Mouse (Mus musculus): Measurements from ENCODE around the gene Snrpc.
A peak's percentile ranks its signal among the peaks of the same experiment; 100 is the strongest.

The Snrpc gene

DNA sequence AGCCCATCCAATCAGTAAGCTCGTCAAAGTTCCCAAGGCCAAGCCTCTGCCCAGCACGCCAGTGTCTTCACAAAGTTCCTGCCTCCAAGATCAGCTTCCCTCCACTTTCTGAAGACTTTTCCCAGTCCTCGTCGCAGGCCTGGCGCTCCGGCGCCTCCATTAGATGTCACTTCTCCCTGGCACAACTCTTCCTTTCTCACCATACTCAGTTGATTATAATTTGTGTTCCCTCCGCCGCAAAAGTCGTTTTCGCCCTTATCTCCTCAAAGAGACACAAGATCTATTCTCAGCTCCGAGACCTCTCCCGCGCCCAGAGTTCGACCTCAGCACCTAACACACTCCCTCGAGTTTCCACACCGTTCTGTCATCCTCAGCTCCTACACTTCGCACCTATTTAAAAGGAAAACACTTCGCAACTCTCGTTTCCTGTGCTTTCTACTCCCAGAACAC lies 18.4 kb upstream of the Snrpc start:
- peak in 1 of 2 experiments; percentile 25 for DNase-seq (ENCODE audit: low spot score in 2 of 2)

DNA sequence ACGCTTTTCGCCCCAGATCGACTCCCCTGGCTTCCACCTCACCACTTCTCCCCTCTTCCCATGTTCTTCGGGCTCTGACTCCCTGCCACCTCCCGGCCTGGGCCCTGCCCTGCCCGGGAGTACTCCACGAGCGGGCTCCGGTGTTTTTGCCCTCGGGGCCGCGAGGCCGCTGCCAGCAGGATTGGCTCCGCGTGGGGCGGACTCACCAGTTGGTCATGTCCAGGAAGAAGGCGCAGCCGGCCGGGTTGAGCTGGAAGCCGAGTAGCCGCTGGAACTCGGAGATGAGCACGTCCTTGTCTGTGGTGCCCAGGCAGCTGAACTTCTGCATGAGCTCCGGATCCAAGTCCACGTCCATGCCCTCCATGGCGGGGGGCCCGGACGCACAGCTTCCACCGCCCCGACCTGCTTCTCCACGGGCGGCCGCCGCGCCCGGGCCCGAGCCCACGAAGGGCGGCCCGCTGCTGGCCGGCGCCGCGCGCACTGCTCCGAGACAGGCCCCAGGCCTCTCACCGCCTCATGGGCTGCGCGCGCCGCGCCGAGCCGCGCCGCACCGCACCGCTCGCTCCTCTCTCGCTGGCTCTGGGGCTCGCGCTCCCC lies 17.9 kb upstream of the Snrpc start:
- DNase-seq (ENCODE audit: low spot score in 2 of 2) = peak; percentile 44 to 60

DNA sequence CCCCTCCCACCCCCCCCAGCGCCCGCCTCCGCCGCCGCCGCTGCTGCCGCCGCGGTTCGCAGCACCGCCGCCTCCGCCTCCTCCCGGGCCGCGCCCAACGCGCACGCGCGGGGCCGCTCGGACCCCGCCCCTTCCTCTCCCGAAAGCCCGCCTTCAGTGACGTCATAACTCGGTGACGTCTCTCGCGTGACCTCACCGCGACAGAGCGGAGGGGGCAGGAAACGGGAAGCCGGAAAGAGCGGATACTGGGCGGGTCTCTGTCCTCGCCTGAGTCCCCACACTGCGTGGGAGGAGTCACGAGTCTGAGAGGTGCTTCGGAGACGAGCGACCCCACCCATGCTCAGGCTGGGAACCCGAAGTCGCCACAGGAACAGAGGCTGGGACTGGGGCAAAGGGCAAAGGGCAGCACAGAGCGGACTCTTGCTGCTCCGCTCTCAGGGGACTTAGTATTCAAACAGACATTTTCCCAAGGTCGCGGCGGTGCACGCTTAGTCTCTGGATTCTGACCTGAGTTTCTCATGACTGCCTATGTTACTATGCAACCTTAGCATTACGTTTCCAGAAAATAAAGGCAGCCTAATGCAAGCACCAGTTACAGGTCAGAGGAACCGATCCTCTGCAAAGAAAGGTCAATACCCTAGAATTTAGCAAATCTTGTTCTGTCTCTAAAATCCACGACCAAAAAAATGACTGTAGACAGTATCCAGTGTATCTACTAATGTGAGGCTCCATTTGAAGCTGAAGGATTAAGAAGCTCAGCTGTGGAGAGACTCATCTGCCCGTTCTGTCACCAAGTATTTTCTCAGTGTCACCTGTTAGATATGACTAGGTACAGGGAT lies 17.2 kb upstream of the Snrpc start, which contains the start of gene D17Wsu92e:
Gene D17Wsu92e (minus strand): TSS at position 81 of the 839 bp plus-strand sequence.
- DNase-seq (ENCODE audit: low spot score in 2 of 2) = peak; percentile 97 to 99

DNA sequence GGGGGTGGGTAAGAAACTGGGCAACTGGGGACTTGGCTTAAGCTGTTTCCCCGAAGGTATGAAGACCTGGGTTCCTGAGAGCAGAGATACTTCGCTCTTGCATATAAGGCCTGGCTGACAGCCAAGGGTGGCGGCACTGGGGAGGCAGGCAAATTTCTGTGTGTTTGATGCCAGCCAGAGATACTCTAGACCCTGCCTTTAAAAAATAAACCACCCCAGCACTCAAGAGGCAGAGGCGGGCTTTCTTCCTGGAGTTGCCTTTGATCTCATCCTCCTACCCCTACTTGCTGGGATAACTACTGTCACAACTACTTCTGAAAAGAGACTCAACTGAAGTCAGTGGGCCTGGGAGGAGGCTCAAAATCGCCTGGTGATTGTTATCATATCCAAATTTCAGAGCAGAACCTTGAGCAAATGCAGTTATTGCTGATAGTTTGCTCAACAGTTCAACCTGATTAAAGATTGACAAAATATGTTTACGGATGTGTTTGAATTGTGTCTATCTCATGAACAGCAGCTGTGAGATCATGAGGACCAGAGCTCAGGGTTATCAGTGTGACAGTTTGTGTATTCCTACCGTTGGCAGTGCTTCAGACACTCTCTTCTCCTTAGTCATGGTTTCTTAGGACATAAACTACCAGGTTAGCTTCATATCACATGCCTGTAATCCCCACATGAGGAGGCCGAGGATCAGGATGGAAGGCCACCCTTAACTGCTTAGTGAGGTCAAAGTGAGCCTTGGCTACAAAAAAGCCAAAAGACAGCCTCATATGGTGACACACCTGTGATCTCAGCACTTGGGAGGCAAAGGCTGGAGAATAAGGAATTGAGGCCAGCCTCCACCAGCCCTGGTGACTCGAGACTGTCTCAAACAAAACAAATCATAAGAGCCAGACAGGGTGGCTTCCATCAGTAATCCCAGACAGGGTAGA lies 16.3 kb upstream of the Snrpc start:
- DNase-seq (ENCODE audit: low spot score in 2 of 2) = peak; percentile 51

DNA sequence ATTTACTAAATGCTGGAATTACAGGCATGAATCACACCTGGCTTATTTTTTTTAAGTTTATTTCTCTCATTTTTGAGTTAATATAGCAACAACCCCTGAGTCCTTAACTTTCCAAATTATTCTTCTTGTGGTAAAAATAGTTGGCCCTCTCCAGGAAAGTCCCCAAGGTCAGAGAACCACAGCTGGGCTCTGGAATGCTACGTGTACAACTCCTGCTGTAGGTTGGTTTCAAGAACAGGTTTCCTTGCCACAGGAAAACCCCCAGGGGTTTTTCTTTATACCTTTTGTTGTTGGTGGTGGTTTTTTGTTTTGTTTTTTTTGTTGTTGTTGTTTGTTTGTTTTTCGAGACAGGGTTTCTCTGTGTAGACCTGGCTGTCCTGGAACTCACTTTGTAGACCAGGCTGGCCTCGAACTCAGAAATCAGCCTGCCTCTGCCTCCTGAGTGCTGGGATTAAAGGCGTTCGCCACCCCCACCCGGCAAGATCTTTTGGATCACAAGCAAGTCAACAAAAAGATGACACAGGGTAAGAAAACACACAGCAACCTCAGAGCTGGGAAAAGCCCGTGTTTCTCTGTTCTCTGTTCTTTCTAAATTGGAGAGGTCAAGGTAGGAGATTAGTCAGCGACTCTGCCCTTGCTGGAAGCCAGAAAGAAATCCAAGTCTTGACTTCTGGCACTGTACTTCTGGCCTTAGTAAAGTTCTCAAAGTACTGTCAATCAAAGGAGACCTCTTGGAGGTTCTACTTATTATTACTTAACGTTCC lies 14.6 kb upstream of the Snrpc start:
- no peak for DNase-seq (ENCODE audit: low spot score in 2 of 2)

DNA sequence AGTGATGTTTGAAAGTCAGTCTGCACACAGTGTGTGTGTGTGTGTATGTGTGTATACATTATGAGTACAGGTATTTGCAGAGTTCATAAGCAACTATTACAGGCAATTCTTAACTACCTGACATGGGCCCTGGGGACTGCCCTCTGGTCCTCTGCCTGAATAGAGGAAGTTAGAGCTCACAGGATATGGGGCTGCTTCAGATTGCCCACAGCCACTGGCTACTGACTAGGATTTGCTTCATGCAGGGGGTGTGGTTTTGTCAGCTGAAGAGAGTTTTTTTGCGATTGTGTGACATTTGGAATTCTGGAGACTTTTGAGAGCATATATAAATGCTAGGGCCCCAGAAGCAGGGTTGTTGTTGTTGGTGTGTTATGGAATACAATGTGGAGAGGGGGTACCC lies 13.0 kb upstream of the Snrpc start:
- DNase-seq (ENCODE audit: low spot score in 2 of 2) = peak in 1 of 2 experiments; percentile 13

DNA sequence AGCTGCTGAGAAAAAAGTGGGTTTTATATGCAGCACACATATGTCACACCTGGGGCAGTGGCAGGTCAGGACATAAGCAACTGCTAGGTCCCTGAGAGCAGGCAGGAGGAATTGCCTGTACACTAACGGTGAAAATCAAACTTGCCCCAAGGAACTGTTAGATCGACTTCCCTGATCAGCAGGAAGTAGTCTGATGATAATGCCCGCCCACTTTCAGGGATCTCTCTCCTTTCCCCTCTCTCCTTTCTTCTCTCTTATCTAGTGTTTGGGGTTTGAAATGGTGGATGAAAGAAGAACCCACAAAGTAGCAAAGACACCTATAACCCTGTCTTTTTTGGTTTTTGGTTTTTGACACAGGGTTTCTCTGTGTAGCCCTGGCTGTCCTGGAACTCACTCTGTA lies 12.4 kb upstream of the Snrpc start:
- DNase-seq (ENCODE audit: low spot score in 2 of 2) = peak in 1 of 2 experiments; percentile 11

DNA sequence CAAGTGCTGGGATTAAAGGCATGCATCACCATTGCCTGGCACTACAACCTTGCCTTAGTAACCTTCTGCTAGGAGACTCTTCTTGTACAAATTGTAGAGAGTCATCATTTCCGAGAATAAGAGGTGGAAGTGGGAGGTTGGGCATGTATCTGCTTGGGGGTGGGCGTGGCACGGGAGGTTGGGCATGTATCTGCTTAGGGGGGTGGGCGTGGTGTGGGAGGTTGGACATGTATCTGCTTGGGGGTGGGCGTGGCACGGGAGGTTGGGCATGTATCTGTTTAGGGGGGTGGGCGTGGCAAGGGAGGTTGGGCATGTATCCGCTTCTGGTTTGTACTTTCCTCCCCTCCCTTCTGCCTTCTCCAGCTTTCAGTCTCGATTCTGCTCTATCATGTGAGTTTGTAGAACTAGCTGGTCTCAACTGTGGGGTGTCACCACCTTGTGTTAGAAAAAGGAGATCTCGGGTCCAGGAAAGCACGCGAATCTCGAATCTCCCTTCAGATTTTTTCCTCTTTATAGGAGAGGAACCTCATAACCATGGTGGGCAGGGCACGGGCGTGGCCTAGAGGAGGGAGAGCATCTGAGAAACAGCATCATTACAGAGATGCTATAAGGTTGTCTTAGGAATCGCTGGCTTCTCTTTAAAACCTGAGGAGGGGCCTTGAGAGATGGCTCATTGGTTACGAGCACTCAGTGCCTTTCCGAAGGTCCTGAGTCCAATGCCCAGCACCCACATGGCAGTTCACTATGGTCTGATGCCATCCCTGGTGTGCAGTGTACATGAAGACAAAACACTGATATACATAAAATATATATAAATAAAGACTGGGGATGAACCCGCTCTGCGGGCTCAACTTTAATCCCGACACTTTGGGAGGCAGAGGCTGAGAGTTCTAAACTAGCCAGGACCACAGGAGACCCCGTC lies 11.7 kb upstream of the Snrpc start:
- DNase-seq (ENCODE audit: low spot score in 2 of 2) = peak; percentile 70 to 74

DNA sequence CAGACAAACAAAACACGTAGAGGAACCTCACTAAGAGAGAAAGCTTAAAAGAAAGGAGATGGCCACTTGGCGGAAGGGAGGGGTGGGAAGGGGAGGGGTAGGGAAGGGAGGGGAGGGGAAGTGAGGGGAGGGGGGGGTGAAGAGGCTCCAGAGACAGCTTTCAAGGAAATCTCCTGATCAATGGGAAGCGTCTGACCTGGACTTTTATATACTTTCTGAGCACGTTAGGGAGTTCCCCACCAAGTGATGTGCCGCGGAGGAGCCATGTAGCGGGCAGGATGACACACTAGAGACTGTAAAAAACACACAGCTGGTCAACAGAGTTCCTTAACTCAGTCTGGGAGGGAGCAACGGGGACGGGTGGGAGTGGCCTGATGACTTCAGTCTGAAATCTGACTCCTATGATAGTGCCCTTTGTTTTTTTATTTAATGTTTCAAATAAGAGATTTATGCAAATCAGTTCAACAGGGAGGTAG lies 11.0 kb upstream of the Snrpc start:
- peak in 1 of 2 experiments; percentile 28 for DNase-seq (ENCODE audit: low spot score in 2 of 2)

DNA sequence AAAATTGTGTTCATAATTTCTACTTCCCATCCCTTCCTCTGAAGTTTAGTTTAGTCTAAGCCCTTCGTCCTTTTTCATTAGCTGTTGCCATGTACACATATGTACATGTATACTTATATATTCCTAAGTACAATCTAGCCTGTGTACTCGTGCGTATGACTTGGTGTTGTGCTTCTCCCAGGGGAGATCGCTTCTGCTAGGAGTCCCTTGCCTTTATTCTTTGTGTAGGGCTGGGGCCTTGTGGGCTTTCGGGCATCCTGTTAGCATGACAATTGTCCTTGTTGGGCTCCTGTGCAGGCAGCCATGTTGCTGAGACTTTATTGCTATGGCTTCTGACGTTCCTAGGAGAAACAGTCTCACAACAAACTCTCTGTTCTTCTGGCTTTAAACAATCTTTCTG lies 10.4 kb upstream of the Snrpc start:
- DNase-seq (ENCODE audit: low spot score in 2 of 2) = no peak

DNA sequence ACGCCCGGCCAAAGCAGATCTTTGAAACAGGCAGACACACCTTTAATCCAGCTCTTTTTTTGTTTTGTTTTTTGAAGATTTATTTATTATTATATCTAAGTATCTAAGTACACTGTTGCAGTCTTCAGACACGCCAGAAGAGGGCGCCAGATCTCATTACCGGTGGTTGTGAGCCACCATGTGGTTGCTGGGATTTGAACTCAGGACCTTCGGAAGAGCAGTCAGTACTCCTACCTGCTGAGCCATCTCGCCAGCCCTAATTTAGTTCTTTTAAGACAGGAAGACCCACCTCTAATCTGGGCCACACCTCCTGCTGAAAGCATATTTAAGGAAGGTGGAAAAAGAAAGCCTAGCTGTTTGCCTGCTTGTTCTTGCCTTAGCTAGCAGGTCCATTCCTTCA lies 7.5 kb upstream of the Snrpc start:
- DNase-seq (ENCODE audit: low spot score in 2 of 2) = peak in 1 of 2 experiments; percentile 42

DNA sequence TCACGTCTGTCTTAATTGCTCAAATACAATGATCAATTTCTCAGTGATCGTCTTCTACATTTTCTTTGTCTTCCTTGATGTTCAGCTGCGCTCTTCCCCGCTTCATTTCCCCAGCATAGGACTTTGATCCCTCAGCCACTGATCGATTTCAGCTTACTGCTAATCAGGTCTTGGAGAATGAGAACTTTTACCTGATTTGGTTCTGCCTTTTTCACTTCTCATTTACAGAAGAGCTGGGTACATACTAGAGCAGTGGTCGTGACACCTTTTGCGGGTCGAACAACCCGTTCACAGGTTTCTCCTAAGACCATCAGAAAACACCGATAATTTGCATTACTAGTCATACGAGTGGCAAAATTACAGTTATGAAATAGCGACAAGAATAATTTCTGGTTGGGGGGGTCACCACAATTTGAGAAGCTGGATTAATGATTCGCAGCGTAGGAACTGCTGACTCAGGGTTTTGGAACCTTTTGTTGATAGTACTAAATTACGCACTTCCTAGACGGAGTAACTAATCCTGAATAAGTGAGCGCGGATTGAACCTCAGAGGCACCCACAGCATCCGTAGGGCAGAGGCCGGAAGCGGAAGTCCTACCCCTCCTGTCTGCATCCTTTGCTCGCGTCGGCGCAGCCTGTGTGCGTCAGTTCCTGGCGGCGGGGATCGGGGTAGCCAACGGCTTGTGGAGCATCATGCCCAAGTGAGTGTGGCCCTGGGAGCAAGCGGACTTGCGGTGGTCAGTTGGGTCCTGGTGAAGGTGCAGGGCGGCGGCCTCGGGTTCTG lies 1.7 kb downstream of the Snrpc start:
- peak; percentile 78 to 89 for DNase-seq (ENCODE audit: low spot score in 2 of 2)

DNA sequence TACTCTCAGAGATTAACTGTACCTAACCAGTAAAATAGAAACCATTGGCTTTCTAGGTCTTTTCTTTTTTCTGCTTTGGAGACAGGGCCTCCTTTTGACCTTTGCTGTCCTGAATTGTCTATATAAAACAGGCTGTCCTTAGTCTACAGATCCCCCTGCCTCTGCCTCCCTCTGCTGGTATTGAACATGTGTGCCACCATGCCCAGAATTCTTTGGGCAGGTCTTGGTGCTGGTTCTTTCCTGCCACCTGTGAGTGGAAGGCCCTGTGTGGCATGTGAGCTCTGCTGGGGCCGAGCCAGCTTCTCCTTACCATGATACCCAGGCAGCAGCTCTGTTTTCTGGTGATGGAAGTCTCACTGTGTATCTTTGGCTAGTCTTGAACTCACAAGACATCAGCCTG lies 10.4 kb downstream of the Snrpc start:
- DNase-seq (ENCODE audit: low spot score in 2 of 2) = no peak

DNA sequence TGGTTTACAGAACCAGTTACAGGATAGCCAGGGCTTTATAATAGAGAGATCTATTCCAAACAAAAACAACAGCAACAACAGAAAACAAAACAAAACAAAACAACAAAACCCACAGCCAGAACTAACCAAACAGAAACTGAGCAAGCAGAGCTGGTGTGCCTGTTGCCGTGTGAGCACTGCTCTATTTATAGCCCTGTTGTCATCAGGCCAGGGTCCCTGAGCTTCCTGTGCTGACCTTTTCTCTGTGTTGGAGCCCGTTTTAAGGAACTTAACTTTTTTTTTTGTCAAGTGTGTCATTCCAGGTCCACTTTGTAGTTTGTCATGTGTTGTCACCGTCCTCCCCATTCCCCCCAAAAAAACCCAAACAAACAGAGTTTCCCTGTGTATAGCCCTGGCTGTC lies 13.1 kb downstream of the Snrpc start:
- no peak for DNase-seq (ENCODE audit: low spot score in 2 of 2)

DNA sequence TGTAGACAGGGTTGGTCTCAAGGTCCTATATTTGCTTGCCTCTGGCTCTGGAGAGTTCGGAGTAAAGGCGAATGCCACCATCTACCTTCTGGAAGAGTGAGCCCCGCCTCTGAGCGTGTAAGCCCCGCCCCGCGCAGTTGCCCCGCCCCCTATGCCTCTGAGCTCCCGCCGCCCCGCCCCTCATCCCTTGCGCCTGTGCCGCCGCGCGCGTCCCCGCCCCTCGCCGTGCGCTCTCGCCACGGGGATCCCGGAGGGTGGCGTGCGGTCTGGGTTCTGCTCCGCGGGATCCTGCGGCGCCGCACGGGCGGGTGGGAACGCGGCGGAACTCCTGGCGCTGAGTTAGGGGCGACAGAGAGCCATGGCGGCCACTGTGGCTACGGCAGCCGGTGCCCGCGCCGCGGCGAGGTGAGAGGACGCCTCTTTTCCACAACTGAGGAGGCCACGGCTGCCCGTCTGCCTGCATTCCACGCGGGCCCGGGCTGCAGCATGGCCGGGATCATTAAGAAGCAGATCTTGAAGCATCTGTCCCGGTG lies 18.4 kb downstream of the Snrpc start, which contains the start of gene Uhrf1bp1:
Gene Uhrf1bp1 (plus strand): TSS at position 177 of the 533 bp plus-strand sequence.
- DNase-seq (ENCODE audit: low spot score in 2 of 2) = peak; percentile 64 to 71

DNA sequence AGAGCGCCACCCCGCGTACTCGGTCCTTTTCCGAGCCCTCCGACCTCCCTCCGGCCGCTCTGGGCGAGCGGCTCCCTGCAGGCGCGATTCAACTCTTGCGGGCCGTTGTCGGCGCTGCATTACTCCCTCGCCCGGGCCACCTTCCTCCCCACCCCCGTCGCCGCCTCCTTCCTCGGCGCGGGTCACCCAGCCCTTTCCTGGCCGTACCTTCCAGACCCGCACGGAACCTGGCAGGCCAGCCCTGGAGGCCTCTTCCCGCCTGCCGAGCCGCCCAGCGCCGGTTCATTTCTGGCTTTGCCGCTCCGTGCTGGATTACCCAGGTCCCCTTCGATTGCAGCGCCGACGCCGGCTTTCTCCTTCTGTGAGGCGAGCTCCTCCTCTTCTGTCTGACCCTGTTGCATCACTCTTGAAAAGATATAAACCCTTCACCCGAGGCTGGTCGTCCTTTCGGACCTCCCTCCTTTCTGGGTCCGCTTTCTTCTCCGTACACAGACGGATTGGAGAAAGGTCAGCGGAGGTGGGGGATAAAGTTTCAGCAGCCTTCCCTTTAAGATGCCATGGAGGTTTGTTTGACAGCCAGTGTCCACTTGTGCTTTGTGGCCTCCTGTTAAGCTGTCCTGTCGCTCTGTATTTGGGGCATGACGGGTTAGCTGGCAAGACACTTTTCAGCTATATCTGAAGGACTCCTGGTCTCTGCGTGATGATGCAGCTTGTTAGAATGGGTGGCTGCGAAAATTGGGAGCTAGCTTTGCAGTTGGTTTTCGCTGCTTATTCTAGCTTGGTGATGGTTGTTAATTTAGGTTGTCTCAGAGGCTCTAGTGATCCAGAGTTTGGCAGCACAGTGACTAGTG lies 19.1 kb downstream of the Snrpc start:
- peak; percentile 23 to 49 for DNase-seq (ENCODE audit: low spot score in 2 of 2)

DNA sequence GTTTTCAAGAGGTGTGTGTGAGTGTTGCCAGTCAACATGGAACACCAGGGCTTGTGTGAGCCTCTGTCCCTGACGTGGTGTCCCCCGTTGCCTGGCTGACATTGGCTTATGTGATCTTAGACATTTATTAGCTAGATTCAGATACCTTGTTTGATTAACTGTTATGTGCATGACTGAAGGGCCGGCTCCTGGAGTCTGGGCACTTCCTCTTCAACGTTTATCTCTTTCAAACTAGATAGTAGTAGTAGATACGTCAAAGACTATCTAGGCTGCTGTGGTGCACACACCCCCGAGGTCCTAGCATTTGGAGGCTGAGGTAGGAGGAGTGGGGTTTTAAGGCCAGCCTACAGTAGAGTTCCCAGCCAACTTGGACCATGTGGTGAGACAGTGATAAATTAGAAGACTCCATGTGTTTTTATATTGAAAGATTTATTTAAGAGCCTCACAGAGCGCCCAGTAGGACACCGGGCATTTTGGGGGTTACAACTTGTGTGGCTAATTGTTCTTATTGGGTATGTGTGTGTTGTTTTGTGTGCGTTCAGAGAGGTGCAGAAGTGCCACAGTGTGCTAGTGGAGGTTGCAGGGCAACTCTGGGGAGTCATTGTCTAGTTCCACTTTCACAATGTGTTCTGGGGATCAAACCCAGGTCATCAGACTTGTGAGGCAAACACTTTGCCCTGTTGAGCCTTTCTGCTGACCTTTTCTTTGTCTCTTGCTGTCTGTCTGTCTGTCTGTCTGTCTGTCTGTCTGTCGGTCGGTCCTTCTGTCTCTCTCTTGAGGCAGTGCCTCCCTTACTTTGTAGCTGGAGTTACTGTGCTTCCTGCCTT lies 19.9 kb downstream of the Snrpc start:
- DNase-seq (ENCODE audit: low spot score in 2 of 2) = no peak
